Mouse (Mus musculus) kidney, adult 2 months (tissue): ENCODE measurements at regions not wholly inside any gene's neighbourhood (a gene's known extent, or its start where the extent isn't known, plus 50 kb on each side); places are given as distances from the start of the nearest gene placed in this dataset.

ENCODE experiments used
- DNase-seq: peaks from one replicate; pipeline ENCODE4 v3.0.0; 2021
- H3K27ac ChIP-seq: fragments of 200-500 bp; 2 replicates; pipeline ENCODE4 v1.5.1; 2012; ENCODE audit warnings: low read depth, low read length, control low read depth, inconsistent platforms; ENCODE audit not compliant: insufficient read depth
- H3K27me3 ChIP-seq: fragments of 200-500 bp; replicated peaks from 2 replicates; pipeline ENCODE4 v1.6.1; 2012; ENCODE audit warnings: mild to moderate bottlenecking, moderate library complexity, low read length, inconsistent platforms; ENCODE audit not compliant: control insufficient read depth, insufficient read depth
- H3K36me3 ChIP-seq: fragments of 200-500 bp; 2 replicates; pipeline ENCODE4 v1.6.1; 2012; ENCODE audit warnings: mild to moderate bottlenecking, moderate library complexity, low read length, inconsistent platforms; ENCODE audit not compliant: control insufficient read depth, insufficient read depth
- H3K4me1 ChIP-seq: fragments of 200-500 bp; 2 replicates; pipeline ENCODE4 v1.6.1; 2011; ENCODE audit warnings: low read length; ENCODE audit not compliant: control insufficient read depth, insufficient read depth
- H3K4me3 ChIP-seq: fragments of 200-500 bp; 2 replicates; pipeline ENCODE4 v1.5.1; 2011; ENCODE audit warnings: mild to moderate bottlenecking, low read depth, low read length, control low read depth; ENCODE audit not compliant: insufficient read depth
- CTCF ChIP-seq: fragments of 200-500 bp; conservative IDR thresholded peaks from 2 replicates; pipeline ENCODE4 v1.5.1; 2011; ENCODE audit warnings: low read depth, mild to moderate bottlenecking, control low read depth, low read length, moderate library complexity, mixed read lengths; ENCODE audit not compliant: insufficient read depth, insufficient read length
- POLR2A ChIP-seq: fragments of 200-500 bp; IDR thresholded peaks from one replicate; pipeline ENCODE4 v1.6.1; 2011; ENCODE audit warnings: low read depth, low read length, control low read depth
- WGBS: fragments of 180-500 bp; shearing (Covaris S2); methylation state at CpG from one replicate; pipeline ENCODE4 v1.1.7; 2018; 5-methylcytosine and 5-hydroxymethylcytosine counted together

- Histone ChIP-seq H3K27me3 (no peaks in the 10 kb centered on the region), H3K36me3 (no peaks in the 10 kb centered on the region), H3K4me3 (no peak overlapping the region), H3K4me1 (no peaks in the 10 kb centered on the region), H3K27ac (no peak overlapping the region)
- TF ChIP-seq CTCF = no peak
- no peak for TF ChIP-seq POLR2A
- DNase-seq = no peak
- WGBS = 84% methylated on average over 12 of the region's 12 CpGs
Observed at GRCm38 (mm10) chr15:11534404-11535251, 135.2 kb upstream of the Tars start.

GRCm38 (mm10) chr15:11533616-11534015 is 134.2 kb upstream of the Tars start:
- no peak overlapping the region; the same call in 1 of the 2 replicates for H3K27ac ChIP-seq
- WGBS = 55% methylated on average over 1 of the region's 1 CpGs
- no peak for TF ChIP-seq POLR2A

DNA sequence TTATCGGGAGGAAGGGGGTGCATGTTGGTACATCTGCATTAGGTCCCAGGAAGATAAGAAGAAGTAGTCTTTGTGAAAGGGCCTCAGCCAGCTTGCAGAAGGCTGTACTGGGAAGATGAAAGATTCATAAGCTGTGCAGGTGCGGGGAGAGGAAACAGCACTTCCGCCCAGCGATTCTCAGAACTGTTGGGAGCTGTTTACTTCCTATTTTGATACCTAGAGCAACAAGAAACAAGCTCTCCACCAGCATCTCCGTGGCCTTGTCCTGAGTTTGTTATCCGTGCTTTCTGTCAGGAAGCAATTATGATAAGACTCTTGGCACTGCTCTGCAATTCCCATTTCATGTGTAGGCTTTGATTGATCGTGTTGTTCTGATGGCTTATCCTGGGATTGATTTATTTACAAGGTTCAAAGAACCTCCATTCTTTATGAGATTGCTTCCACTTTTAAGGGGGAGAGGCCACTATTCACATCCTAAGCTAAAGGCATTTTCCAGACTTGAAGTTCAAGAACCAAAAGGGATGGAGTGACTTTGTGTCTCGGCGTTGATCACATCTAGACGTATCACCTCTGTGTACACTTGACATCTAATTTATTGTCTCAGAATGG is 133.6 kb upstream of the Tars start:
- H3K27me3 ChIP-seq = no peaks in the 10 kb centered on the region
- H3K36me3 ChIP-seq = no peaks in the 10 kb centered on the region
- no peak overlapping the region for H3K4me3 ChIP-seq
- DNase-seq = peak; percentile 82
- WGBS = 47% methylated on average over 10 of the region's 10 CpGs
- no peak overlapping the region; the same call in 1 of the 2 replicates for H3K27ac ChIP-seq
- no peaks in the 10 kb centered on the region for H3K4me1 ChIP-seq
- TF ChIP-seq POLR2A = no peak
- TF ChIP-seq CTCF = no peak

More at GRCm38 (mm10) chr15:11533616-11534015, 134.2 kb upstream of the Tars start:
- H3K4me3 ChIP-seq = no peak overlapping the region
- no peaks in the 10 kb centered on the region for H3K27me3 ChIP-seq
- no peaks in the 10 kb centered on the region for H3K36me3 ChIP-seq
- H3K4me1 ChIP-seq = no peaks in the 10 kb centered on the region
- DNase-seq = no peak

DNA sequence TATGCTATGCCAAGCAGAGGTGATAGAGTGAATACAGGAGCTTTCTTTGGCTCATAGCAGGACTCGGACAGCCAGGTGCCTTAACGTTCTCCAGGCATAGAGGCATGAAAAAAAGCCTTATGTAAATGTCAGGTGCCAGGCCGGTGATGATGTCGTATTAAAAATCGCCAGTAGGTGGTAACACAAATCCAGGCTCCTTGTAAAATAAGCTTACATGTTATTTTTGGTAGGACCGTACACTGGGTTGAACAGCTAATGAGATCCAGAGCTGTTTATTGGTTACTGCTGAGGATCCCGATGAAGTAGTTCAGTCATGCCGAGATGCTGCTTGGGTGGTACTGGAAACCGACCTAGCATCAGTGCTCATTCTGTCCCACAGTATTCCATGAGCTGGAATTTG is 133.1 kb upstream of the Tars start:
- WGBS = 58% methylated on average over 9 of the region's 9 CpGs
- no peak overlapping the region for H3K27ac ChIP-seq
- H3K27me3 ChIP-seq = no peaks in the 10 kb centered on the region
- H3K36me3 ChIP-seq = no peaks in the 10 kb centered on the region
- no peak overlapping the region for H3K4me3 ChIP-seq
- DNase-seq = peak; percentile 47
- TF ChIP-seq POLR2A = no peak
- no peak for TF ChIP-seq CTCF
- no peaks in the 10 kb centered on the region for H3K4me1 ChIP-seq

DNA sequence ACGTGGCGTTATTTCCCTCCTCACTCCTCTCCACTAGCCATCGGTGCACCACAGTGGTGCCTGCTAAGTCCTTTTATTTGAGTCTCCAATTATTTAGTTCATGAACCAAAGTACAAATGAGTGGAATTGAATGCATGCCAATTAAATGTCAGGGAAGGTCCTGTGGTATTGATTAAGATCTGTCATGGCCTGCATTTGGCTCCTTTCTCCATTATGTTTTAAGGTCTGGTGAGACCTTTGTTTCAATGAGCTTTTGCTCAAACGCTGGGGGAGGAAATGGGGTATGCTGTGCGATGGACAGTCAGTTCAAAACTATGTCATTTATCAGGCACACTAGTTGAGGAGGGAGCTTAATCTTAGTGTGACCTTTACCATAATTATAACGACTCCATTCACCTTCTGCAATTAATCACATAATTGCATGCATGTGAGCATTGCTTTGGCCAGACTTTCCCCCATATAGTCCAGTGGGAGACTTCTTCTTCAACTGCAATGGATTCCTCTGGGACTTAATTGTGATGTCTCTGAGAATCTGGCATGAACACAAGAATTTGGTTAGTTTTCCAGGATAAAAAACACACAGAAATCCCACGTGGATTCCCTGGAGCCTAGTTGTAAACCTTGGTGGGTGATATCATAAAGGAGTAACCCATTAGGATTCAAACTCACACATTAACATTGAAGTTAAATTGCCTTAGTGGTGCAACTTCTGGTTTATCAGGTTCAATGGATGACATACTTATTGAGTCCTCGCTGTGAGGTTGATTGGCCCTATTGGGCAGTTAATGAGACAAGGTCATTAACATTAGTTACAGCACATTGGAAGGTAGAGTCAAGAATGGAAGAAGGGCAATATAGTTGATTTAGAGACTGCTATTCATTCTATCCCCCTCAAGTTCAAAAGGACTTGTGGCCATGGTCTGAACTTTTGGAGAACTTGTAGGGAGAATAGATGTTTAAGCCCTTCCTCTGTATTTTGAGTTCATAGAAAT is 130.7 kb upstream of the Tars start:
- H3K36me3 ChIP-seq = no peaks in the 10 kb centered on the region
- H3K27me3 ChIP-seq = no peaks in the 10 kb centered on the region
- H3K27ac ChIP-seq = no peak overlapping the region
- no peaks in the 10 kb centered on the region for H3K4me1 ChIP-seq
- DNase-seq = peak; percentile 35
- H3K4me3 ChIP-seq = no peak overlapping the region
- WGBS = 54% methylated on average over 8 of the region's 8 CpGs
- TF ChIP-seq CTCF = no peak
- no peak for TF ChIP-seq POLR2A

DNA sequence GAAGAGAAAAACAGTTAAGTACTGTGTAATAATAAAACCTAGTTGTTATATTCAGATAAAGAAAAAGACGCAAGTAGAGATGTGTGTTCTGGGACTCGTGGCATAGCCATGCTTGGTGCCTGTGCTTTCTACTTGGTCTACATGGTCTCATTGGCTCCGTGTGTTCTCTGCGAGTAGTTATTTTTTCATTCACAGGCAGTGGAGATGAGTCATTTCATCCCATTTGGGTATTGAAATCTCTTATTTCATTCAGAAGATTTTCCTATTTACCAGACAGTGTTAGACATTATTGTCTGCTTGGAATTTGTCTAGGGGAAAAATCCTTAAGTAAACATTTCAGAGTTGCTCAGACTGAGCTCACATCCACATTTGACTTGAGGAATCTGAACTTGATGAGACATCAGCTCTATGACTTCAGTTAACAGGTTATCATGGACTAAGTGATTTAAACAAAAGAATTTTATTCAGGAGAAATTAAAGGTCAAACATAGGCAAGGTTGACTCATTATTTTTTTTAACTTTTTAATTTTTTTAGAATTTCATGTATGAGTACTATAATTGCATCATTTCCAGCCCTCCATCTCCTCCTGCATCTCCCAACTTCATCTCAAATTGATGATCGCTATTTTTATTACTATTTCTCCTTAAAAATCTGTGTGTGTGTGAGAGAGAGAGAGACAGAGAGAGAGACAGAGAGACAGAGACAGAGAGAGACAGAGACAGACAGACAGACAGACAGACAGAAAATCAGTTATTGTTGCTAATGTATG is 125.1 kb upstream of the Tars start:
- no peaks in the 10 kb centered on the region for H3K4me1 ChIP-seq
- no peak overlapping the region for H3K4me3 ChIP-seq
- no peak overlapping the region for H3K27ac ChIP-seq
- no peak for DNase-seq
- TF ChIP-seq POLR2A (no peak), CTCF (no peak)
- H3K27me3 ChIP-seq = no peaks in the 10 kb centered on the region
- no peaks in the 10 kb centered on the region for H3K36me3 ChIP-seq
- 90% methylated on average over 5 of the region's 5 CpGs for WGBS
